Mouse (Mus musculus): ENCODE data around the gene Zfp868. TPM values are rescaled to one million over a fixed set of nuclear protein-coding genes. Genes with fewer than 3 reads are reported as not detected.

Gene Zfp868
- total RNA-seq (2023), result 43.0 and 61.8 TPM in 2 replicates

DNA sequence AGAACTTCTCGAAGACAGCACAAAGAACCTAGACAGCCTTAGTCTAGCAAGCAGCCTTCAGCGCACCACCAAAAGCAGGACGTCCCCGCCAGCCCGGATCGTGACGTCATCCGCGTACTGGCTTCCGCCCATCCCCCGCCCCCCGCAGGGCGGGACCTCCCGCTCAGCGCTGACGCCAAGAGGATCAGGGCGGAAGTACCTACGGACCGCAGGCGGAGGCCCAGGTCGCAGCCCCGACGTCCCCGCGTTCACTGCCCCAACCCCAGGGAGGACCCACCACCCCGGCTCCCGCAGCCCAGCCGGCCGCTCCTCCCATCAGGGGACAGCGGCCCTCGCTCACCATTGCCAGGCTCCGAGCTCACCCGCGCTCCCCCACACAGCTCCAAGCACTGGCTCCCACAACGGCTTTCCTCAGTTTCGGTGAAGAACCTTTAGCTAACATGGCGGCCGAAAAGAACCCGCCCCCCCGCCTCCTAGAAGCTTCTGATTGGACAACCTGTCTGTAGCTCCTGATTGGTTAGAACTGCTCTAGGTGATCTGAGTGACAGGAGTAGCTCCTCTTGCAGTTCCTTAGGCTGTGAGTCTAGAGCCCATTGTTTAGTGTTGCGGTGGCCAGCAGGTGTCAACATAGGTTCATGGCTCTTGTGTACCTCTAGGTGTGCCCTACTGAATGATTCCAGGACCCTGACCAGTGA is at the start of gene Zfp868:
Gene Zfp868, minus strand, starts transcription at position 454 of the 695 bp plus-strand sequence.

DNA sequence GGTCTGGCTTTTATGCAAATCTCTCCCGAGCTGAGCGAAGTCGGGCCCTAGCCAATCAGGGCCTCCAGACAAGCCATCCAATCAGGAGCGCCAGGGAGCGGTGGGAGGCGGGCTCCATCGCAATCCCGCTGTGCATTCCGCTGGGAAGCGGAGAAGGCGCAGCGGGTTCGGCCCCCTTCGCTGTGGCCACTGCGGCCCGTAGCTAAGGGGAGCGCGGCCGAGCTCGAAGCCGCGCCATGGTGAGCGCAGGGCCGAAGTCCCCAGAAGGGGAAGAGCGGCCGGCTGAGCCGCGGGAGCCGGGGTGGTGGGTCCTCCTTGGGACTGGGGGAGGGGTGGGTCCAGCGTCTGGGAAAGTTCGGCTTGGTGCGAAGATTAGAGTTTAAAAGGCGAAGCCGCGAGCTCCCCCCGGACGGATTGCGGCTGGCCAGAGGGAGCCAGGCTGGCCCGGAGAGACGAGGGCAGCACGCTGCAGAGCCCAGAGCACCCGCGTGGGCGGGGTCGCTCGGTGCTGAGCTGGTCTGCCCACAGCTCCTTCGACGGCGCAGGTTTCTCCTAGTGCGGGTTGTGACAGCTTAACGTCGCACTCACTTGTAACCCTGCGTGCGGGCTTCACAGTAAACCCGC is 29.1 kb upstream of the Zfp868 start, which contains the start of gene Zfp964:
Gene Zfp964, plus strand, starts transcription at position 122 of the 624 bp plus-strand sequence.

Other genes with a start within 250 kb of the Zfp868 start
- gene Gm9495, start 172.0 kb downstream of the Zfp868 start, total RNA-seq (2023), result not detected in 2 replicates
- gene Gm7697, start 102.6 kb downstream of the Zfp868 start, total RNA-seq (2023), result not detected in 2 replicates
- gene Zfp964, start 28.9 kb upstream of the Zfp868 start, total RNA-seq (2023), result not detected in 2 replicates
- gene Zfp869, start 85.2 kb upstream of the Zfp868 start, total RNA-seq (2023), result 35.8 and 46.9 TPM in 2 replicates
- gene Zfp963, start 124.4 kb upstream of the Zfp868 start, total RNA-seq (2023), result 1.0 and 2.1 TPM in 2 replicates
- gene Gm20422, start 149.3 kb upstream of the Zfp868 start, total RNA-seq (2023), result 0.75 and 2.0 TPM in 2 replicates
- gene Atp13a1, start 165.6 kb upstream of the Zfp868 start, total RNA-seq (2023), result 25.5 and 29.7 TPM in 2 replicates
- gene Zfp866, start 165.6 kb upstream of the Zfp868 start, total RNA-seq (2023), result 16.2 and 22.4 TPM in 2 replicates
- gene Gmip, start 183.1 kb upstream of the Zfp868 start, total RNA-seq (2023), result 542 and 837 TPM in 2 replicates
- gene Lpar2, start 196.9 kb upstream of the Zfp868 start, total RNA-seq (2023), result 4.9 and 7.8 TPM in 2 replicates
- 0.50 and 1.5 TPM in 2 replicates for gene Pbx4, start 206.9 kb upstream of the Zfp868 start, total RNA-seq (2023)

All from neutrophil, adult 65 days (primary cell).